Mouse (Mus musculus): ENCODE measurements around the gene Btbd35f17.
"Not testable (repeated sequence)": the region's sequence is repeated elsewhere in the genome, so short reads cannot be mapped to it uniquely, and the experiment has no call there.

Btbd35f17 gene

GRCm38 (mm10) chrX:4370336-4370735, at the start of gene Btbd35f17:
Btbd35f17 (plus strand) TSS chrX:4370636.
- in situ Hi-C loops (cut with MboI) = not testable (repeated sequence)

All from mature B cell (primary cell).